Mouse (Mus musculus): ENCODE measurements around the gene Odf3l1.

Odf3l1 gene

DNA sequence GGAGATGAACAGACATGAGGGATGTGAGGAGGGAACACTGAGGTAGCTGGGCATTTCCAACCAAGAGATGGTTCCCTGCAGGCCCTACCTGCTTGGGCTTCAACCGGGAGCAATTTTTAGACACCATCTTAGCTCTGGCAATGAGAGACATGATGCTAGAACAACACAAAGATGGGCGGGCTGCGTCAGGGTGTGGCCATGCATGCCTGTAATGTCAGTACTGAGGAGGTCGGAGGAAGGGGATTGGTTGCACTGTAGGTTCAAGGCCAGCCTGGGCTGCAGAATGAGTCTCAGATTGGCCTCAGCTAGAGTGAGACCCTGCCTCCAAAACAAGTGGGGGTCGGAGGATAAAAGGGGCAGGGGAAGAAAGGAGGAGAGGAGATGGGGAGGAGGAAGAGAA lies 2.0 kb upstream of the Odf3l1 start:
- ChIA-PET CTCF (interaction anchor here in 2 of 4 experiments (0.9 to 1.5 kb wide), 4 partner anchors 19 to 24 kb away, joined by 3 to 4 read pairs (median 3); no protein-coding TSS in a partner anchor), POLR2A (no interaction called here)

DNA sequence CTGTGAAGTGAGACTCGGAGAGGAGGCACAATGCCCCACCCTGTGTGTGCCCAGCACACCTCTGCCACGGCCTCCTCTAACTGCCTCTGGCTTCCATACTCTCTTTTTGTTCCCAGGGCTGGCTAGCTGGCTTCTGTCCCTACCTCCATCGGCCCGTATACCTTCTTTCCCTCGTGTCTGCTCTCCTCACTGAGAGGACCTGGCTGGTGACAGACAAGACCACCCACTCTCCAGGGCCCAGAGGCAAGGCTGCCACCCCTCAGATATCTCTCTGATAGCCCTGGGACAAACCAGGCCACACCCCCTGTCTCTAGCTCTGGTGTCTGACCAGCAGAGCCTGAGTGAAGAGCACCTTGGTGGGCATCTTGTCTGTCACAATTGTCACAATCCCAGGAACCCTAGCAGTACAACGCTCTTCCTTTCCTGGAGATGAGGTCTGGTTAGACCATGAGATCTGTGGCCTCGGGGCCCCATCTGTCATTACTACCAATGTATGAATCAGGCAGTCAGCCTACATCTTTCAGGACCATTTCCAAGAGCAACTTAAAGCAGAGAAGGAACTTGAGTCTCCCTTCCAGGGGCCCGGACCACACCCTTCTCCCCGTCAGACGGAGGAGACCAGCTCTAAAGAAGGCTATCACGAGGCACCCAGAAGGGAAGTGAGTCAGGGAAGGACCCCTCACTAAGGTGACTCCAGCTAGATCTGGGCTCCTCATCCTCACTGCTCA lies 1.4 kb upstream of the Odf3l1 start:
- ChIA-PET CTCF (interaction anchor here in 2 of 4 experiments (0.6 to 1.5 kb wide), 4 partner anchors 19 to 676 kb away, joined by 3 read pairs; no protein-coding TSS in a partner anchor), POLR2A (no interaction called here)

DNA sequence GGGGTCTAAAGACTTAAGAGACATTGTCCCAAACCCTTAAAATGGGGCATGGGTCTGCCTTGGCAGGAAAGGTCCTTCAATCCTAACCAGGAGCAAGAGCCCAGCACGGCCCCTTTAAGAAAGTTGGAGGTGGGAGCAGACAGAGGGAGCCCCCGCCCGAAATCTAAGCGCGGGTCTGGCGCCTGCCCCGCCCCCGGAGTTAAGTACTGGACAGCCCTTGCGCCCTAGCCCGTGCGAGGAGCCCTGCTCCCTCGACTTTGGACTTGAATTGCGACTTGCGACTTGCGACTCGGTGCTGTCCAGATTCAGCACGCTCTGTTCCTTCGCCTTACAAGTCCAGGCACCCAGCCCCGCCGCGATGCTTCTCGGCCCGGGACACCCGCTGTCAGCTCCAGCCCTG lies 353 bp upstream of the Odf3l1 start, which contains the start of gene Cspg4:
Gene Cspg4, plus strand, starts transcription at position 202 of the 400 bp plus-strand sequence.
- ChIA-PET POLR2A (no interaction called here), CTCF (interaction anchor here in 3 of 4 experiments (0.5 to 1.5 kb wide), 4 partner anchors 18 to 86 kb away, joined by 3 to 5 read pairs (median 4); partner anchors contain the start of gene Snupn (in 1 of the 3))

DNA sequence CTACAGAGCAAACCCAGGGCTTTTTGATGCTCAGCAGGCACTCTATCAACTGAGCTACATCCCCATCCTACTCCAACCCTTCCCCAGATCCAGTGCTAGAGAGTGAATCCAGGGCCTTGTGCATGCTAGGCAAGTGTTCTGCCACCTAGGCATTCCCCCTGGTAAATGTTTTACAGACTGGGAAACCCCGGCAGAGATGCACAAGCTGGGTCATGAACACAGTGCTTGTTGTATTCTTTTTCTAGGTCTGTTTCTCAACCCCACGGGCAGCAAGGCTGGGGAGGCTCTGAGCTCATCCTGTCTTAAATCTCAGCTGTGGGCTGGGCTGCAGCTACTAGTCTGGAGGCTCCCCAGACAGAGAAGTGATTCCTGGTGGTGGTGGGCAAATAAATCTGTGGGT lies 1.6 kb downstream of the Odf3l1 start:
- POLR2A ChIA-PET, result no interaction called here

DNA sequence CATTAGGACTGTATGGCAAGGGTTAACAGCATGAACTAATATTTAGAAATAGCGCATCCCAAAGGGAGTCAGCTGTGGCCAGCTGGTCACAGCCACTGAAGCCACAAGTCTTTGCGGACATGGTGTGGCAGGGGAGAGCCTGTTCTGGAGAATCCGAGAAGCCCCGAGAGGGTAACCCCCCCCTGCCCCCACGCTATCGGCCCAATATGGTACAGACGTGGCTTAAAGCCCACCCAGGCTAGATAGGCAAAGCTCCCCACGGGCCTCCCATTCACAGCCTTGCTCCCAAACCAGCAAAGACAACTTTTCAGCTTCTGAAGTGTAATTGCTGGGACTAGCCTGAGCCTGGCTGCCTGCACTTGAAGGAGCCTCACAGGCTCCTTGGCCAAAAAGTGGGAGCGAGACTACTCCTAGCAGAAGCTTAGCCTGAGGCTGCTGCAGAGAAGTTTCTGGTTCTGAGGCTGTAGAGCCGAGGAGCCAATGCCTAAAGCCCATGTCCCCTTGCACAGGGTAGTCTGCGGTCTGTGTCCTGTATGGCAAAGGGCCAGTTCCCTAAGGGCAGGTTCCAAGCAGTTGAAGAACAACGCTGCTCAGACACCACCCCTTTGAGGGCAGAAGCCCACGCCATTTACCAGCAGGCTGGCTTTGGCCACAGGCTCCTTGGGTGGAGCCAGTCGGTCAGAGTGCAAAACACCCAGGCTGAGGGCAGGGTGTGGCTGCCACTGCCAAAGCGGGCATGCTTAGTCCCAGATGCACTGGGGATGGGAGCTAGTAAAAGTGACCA lies 3.8 kb downstream of the Odf3l1 start:
- ChIA-PET CTCF (interaction anchor here (0.5 to 2.4 kb wide), 6 partner anchors 13 to 1178 kb away, joined by 3 to 9 read pairs (median 5); no protein-coding TSS in a partner anchor), POLR2A (interaction anchor here in 2 of 4 experiments (0.6 to 1.1 kb wide), 2 partner anchors 136 to 1595 kb away, joined by 3 to 4 read pairs; no protein-coding TSS in a partner anchor)

More for the DNA sequence above, 1.6 kb downstream of the Odf3l1 start:
- CTCF ChIA-PET, result interaction anchor here in 1 of 4 experiments (0.9 kb wide), 1 partner anchor 23 kb away, joined by 3 read pairs; no protein-coding TSS in a partner anchor

DNA sequence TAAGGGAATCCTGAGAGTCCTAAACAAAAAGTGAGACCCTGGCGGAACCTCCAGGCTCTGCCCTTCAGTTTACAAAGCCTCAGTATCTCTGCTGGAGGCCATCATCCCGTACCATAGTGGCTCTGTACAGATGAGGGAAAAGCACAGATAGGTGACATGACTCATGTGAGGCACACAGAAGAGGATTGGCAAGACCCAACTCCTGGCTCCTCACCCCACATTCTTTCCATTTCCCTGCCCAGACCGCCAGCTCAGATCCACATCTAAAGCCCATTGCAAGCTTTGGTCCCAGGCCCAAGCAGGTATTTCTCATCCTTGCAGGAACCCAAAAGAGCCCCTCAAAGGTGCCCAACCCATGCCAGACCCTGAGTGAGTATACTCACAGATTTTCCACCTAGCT lies 4.4 kb downstream of the Odf3l1 start:
- CTCF ChIA-PET, result interaction anchor here in 3 of 4 experiments (0.6 to 2.4 kb wide), 4 partner anchors 13 to 224 kb away, joined by 3 to 8 read pairs (median 5); no protein-coding TSS in a partner anchor
- POLR2A ChIA-PET, result no interaction called here

DNA sequence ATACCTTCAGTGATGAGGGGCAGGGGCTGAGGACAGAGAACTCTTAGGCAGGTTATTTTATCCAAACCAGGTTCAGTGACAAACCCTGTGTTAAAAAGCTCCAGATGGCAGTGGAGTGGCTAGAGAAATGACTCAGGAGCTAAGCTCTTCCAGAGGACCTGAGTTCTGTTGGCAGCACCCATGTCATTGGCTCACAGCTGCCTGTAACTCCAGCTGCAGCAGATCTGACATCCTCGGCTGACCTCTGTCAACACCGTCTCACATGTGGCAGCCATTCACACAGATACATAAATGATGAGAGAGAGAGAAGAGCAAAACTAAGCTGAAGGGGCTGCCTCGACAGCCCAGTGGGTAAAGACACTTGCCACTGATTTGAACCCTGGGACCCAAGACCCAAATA lies 7.0 kb downstream of the Odf3l1 start:
- POLR2A ChIA-PET, result interaction anchor here in 2 of 4 experiments (0.6 to 0.7 kb wide), 2 partner anchors 47 to 371 kb away, joined by 3 read pairs; no protein-coding TSS in a partner anchor
- CTCF ChIA-PET, result interaction anchor here (0.7 to 1.8 kb wide), 6 partner anchors 10 to 60 kb away, joined by 3 to 13 read pairs (median 6); no protein-coding TSS in a partner anchor

DNA sequence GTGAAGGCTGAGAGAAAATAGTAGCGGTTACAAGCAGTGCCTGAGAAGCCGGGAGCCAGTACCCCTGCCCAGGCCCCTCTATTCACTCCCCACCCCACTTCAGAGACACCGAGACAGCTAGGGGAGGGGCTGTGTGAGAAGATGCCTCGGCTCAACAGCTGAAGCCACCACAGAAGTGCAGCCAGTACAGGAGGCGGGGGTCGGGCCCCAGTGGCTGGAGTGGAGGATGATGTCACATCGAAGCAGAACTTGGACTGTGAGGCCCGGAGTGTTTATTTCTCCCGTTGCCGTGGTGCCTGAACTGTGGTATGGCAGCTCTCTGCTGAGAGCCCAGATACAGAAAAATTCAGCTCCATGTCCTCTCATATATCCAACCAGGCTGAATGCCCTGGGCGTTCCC lies 12.7 kb downstream of the Odf3l1 start:
- POLR2A ChIA-PET, result interaction anchor here in 2 of 4 experiments (0.5 to 0.6 kb wide), 2 partner anchors 651 to 659 kb away, joined by 3 read pairs; no protein-coding TSS in a partner anchor
- CTCF ChIA-PET, result interaction anchor here in 1 of 4 experiments (2.2 kb wide), 1 partner anchor 8 kb away, joined by 7 read pairs; no protein-coding TSS in a partner anchor

DNA sequence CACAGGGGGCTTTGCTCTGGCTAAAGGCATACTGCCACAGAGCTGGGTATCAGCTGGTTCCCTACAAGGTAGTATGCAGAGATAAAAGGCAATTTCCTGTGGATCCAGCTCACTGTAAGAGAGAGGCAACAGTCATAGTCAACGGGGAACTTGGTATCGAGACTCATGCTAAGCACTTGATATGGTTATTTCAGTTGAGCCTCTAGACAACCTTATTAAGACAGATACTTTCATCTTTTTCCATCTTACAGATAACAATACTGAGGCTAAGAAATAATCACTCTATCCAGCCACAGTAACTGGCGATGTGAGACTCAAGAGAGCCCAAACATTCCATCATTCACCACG lies 13.6 kb downstream of the Odf3l1 start:
- POLR2A ChIA-PET, result no interaction called here
- CTCF ChIA-PET, result interaction anchor here in 2 of 4 experiments (0.5 to 1.6 kb wide), 2 partner anchors 212 to 213 kb away, joined by 3 to 4 read pairs; no protein-coding TSS in a partner anchor

DNA sequence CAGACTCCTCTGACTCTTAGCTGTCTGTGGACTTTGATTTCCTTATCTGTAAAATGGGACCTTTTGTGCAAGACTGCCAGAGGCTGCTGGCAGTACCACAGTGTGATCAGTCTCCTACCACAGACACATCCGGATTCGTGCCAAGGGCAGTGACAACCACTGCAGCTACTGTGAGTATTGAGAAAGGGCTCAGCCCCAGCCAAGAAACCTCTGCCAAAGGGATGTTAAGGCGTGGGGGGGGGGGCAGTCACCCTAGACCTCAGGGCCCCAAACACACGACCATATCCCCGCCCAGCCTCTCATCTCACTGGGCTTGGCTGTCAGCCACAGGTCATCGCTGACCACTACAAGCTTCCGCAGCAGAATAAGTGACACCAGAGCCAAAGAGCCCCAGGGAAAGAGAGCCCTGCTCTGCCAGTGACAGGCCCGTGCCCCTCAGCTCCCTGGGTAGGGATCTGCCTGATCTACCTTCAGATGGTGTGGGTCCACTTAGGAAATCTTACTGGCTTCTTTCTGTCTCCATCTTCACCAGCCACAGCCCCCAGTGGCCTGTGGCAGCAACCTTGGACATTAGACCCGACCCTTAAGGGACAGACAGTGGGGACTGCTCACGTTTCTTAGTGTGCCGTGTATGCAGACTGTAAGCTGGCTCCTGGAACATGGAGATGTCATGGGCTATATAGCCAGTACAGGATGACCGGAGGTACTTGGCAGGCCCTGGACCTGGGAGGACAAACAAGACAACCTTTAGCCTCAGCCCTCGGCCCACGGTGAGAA lies 14.2 kb downstream of the Odf3l1 start:
- ChIA-PET POLR2A (interaction anchor here in 1 of 4 experiments (0.7 kb wide), 1 partner anchor 319 kb away, joined by 5 read pairs; no protein-coding TSS in a partner anchor), CTCF (interaction anchor here (0.5 to 1.9 kb wide), 6 partner anchors 20 to 281 kb away, joined by 3 to 6 read pairs (median 4); no protein-coding TSS in a partner anchor)

DNA sequence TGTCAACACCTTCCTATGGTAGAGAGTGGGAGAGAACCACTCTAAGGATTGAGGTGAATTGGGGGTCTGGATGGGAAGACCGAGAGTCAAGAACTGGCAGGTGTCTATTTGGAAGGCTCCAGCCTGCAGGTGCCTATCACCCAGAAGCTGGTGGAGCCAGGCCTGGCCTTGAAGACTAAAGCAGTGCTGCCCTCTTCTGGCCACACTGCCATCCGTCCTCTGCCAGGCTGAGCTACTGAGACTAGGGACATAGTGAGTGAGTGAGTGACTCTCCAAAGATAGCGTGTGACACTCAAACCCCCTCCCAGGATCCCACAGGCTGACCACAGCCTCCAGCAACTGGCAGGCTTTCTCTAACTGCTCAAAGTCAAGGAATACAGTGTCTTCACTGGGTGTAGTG lies 17.0 kb downstream of the Odf3l1 start:
- POLR2A ChIA-PET, result interaction anchor here in 3 of 4 experiments (1.0 kb wide), 4 partner anchors 46 to 211 kb away, joined by 3 to 4 read pairs (median 3); partner anchors contain the start of gene Lingo1 (in 1 of the 3)
- CTCF ChIA-PET, result interaction anchor here (0.5 to 1.9 kb wide), 67 partner anchors 8 to 909 kb away, joined by 3 to 23 read pairs (median 4); partner anchors contain the start of genes Cspg4 (in 1 of the 4), Lingo1 (in 1 of the 4), Pstpip1 (in 1 of the 4) and Scaper (in 1 of the 4)

DNA sequence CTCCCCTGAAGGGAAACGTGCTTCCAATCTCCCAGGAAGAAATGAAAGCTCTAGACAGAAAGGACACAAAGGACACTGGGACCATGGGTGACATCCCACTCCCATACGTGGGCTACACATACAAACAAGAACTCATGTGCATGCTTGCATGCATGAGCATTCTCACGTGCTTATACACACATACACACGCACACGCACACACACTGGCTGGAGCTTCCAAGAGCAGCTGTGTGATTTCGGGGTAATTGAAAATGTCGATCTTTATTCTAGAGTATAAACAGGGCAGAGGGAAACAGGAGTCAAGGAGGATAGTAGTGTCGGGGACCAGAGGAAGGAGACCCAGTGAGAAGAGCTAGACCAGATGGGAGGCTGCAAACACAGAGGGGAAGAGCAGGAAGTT lies 19.8 kb downstream of the Odf3l1 start:
- ChIA-PET POLR2A (interaction anchor here in 1 of 4 experiments (0.6 to 1.5 kb wide), 3 partner anchors 31 to 191 kb away, joined by 3 to 5 read pairs (median 3); no protein-coding TSS in a partner anchor), CTCF (interaction anchor here in 3 of 4 experiments (0.5 to 2.0 kb wide), 10 partner anchors 16 to 212 kb away, joined by 3 to 17 read pairs (median 4); no protein-coding TSS in a partner anchor)

DNA sequence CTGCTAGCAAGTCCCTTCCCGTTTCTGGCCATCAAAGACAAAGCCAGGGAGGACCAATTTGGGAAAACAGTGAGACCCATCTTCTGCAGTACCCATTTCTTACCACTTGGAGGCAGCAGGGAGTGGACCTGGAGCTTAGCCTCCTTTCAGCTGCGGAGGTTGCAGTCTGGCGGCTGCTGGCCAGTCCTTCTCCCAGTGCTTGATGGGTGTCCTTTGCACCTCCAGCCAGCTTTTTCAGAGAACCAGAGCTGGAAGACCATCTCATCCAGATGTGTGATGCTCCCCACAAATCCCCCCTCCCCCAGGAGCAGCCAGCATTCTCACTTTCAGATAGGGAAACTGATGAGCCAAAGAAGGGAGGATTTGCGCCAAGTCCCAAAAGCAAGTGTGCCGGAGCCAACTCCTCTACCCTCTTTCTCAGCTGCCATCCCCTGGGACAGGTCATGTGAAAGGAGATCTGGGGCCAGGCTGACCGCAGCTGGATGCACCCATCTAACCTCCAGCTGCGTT lies 20.7 kb downstream of the Odf3l1 start:
- ChIA-PET CTCF (interaction anchor here (0.5 to 2.0 kb wide), 29 partner anchors 9 to 654 kb away, joined by 3 to 17 read pairs (median 4); partner anchors contain the start of gene Ptpn9 (in 1 of the 4)), POLR2A (interaction anchor here in 1 of 4 experiments (1.5 kb wide), 1 partner anchor 42 kb away, joined by 5 read pairs; no protein-coding TSS in a partner anchor)

DNA sequence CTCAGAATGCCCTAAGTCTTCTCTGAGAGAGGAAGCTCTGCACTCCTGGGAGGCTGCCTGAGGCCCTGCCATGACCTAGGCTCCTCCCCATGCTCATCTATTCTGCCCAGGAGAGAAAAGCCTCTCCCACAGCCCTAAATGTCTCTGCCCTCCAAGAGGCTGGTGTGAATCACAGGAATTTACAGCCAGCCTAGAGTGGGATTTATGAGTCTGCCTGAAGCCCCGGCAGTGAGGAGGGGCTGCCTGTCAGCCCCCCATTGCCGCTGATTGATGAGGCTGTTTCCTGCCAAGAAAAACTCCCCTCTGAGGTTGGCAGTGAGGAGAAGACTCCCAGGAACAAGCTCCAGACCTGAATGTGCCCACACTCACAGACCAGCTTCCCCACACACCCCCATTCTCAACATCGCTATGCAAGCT lies 22.2 kb downstream of the Odf3l1 start:
- CTCF ChIA-PET, result no interaction called here
- POLR2A ChIA-PET, result no interaction called here

DNA sequence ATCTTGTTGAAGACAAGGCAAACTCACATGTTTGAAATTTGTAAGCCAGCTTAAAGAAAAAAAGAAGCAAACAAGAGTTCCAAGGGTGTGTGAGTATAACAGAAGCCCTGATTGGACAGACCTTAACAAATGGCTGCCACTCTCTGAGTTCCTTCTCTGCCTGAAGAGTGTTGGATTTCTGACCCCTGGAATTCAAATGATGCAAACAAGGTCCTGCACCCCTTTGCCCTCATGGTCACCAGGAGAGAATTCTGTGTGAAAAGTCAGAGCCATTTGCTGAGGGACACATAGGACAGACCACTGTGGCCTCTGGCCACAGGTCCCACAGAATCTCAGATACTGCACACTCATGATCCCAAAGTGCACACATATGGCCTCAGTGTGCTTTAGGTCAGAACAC lies 22.6 kb downstream of the Odf3l1 start:
- POLR2A ChIA-PET, result no interaction called here
- CTCF ChIA-PET, result no interaction called here

DNA sequence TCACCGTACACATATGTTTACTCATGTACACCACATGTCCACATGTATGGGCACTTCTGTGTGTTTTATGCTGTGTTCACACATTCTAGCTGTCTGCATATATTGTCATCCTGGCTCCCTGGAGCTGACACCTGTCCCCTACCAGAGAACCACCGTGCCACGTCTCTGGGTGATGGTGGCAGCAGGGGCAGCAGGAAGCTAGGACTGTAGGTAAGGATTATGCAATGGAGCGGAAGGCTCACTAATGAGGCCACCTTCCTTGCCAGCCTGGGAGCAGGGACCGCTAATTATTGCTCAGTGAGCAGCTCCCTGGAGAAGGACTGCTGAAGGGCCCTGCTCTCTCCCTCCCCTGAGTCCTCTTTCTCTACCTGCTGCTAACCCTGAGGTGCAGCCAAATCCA lies 23.8 kb downstream of the Odf3l1 start:
- ChIA-PET CTCF (no interaction called here), POLR2A (no interaction called here)

DNA sequence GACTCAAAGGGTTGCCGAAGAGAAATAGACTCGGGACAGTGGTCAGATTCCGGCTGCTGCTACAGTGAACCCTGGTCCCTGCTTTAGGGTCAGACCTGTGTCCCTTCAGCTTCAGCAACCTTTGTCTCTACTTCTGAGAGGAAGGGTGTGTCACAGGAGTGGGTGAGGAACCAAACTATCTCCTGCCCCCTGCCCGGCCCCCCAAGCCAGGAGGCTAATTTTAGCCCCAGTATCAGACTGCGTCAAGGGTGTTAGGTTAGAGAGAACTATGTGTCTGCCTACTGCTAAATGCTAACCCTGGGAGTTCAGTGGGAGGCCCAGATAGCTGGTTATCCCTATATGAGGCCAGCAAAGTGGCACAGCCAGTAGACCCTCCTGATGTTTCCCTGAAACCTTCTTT lies 29.3 kb downstream of the Odf3l1 start:
- POLR2A ChIA-PET, result interaction anchor here in 1 of 4 experiments (0.7 kb wide), 1 partner anchor 38 kb away, joined by 3 read pairs; no protein-coding TSS in a partner anchor
- CTCF ChIA-PET, result interaction anchor here in 2 of 4 experiments (0.6 to 0.8 kb wide), 2 partner anchors 12 to 1443 kb away, joined by 3 read pairs; no protein-coding TSS in a partner anchor

All from embryonic stem cell, embryonic (primary cell).